Mouse (Mus musculus): Measurements from ENCODE around the gene Immt.
A peak's percentile ranks its signal among the peaks of the same experiment; 100 is the strongest.
"Not testable (repeated sequence)": the region's sequence is repeated elsewhere in the genome, so short reads cannot be mapped to it uniquely, and the experiment has no call there.

Immt gene

DNA sequence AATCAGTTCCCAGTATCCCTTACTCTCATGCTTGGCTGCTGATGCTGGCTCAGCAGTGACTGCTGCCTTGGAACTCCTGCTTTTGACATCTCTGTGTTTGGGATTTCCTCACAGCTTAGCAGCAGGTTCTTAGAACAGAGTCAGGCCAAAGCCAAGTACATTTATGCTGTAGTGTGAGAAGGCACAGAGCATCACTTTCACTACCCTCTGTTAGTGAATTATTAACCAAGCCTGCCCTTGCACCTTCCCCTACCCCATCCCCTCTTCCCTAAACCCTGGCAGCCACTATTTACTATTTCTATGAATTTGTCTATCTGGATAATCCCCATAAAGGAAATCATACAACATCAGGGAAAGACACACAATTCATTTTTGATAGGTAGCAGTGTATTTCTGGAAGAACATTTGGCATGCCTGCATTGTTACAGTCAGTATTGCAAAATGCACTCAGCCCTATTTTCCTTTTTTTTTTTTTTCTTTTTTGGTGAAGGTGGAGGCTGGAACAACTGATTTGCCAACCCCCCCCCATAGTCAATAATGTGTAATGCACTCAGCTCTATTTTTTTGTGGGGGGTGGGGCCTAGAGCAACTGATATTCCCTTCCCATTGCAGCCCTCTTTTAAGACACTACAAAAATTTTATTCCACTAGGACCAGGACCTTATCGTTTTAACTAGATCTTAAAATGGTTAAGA is 9.6 kb downstream of the Immt start:
- no peak for DNase-seq (ENCODE audit: inconsistent ontology term)

DNA sequence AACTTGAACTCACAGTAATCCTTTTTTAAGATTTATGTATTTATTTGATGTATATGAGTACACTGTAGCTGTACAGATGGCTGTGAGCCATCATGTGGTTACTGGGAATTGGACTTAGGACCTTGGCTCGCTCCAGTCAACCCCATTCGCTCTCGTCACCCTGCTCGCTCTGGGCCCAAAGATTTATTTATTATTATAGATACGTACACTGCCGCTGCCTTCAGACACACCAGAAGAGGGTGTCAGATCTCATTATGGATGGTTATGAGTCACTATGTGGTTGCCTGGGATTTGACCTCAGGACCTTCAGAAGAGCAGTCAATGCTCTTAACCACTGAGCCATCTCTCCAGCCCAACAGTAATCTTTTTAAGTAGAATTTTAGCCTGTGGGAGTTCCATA is 15.8 kb downstream of the Immt start:
- DNase-seq (ENCODE audit: inconsistent ontology term) = not testable (repeated sequence)

GRCm38 (mm10) chr6:71867751-71868150 is 36.6 kb downstream of the Immt start:
- DNase-seq (ENCODE audit: inconsistent ontology term) = no peak

DNA sequence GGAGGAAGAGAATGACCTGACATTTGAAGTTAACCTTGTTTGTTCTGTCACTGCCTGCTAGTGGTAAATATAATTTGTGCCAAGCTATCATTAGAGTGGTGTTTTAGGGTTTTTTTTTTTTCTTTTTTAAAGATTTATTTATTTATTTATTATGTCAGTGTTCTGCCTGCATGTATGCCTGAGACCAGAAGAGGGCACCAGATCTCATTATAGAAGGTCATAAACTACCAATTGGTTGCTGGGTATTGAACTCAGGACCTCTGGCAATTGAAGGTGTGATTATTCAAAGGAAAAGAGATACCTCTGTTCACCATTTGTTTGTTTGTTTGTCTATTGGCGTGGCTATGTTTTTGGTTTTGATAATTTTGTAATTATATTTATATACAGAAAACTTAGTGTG is 37.7 kb downstream of the Immt start:
- no peak for DNase-seq (ENCODE audit: inconsistent ontology term)

GRCm38 (mm10) chr6:71871396-71871795 is 40.3 kb downstream of the Immt start:
- no peak for DNase-seq (ENCODE audit: inconsistent ontology term)

GRCm38 (mm10) chr6:71877965-71878760 is 47.0 kb downstream of the Immt start:
- DNase-seq (ENCODE audit: inconsistent ontology term) = no peak

- DNase-seq (ENCODE audit: inconsistent ontology term) = no peak
Measured at GRCm38 (mm10) chr6:71893263-71893662, 62.1 kb downstream of the Immt start.

DNA sequence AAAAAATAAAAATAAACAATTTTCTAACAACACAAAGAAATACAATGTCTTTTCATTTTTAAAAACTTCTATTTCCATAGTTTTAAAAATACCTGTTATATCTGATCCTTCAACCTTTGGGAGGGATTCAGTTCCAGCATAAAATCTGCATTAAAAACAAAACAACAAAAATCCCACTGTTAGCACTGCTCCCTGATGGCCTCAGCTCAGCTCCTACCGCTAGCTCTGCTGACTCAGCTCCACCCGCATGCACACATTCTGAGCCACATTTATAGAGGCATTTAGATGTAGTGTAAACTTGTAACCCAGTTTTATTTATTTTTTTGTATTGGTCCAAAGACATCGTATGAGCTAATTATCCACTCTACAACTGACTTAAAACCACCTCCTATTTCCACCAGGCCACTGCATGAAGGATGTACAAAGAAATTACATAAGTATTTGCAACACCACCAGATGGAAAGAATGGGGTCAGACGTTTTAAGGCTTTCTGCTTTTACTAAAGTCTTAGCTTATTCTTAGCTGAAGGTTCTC is 76.6 kb downstream of the Immt start:
- DNase-seq (ENCODE audit: inconsistent ontology term) = no peak

DNA sequence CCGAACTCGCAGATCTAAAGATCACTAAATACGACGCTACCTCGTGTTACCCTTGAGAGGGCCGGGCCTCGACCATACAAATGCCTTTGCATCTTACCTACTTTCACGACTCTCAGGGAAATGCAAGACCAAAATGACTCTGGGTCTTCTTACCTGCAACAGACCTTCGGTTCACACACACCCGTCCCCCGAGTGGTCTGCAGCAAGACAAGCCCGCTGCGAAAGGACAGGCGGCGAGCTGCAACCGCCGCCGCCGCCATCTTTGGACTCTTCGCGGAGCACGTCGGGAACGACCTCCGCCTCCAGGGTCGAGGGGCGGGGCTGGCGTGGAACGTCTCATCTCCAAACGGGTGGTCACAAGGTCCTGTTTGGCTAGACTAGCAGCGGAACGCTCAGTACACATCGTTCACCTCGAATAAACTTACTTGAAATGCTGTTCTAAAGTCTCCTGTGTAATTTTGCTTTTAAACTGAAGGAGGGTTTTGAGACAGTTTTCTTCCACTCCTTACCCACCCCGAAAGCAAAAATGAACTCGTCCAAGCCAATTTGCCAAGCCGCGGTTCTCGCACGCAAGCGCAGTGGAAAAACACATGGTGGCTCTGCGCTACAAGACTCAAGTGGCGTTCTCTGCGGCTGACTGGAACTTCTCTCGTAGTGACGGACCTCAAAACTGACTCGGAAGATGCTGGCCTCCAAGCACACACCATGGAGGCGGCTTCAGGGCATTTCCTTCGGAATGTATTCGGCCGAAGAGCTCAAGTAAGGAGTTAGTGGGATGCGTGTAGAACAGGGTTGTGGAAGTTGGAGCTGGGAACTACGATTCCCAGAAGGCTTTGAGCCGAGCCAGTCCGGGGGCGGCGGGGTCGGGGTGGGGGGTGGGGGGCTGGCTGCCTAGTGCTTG is 77.6 kb downstream of the Immt start, which contains the start of the genes Ptcd3 and Polr1a:
Gene Ptcd3 (minus strand): TSS at position 270 of the 901 bp plus-strand sequence.
Gene Polr1a (plus strand): TSS at position 573 of the 901 bp plus-strand sequence.
- DNase-seq (ENCODE audit: inconsistent ontology term) = peak; percentile 96

DNA sequence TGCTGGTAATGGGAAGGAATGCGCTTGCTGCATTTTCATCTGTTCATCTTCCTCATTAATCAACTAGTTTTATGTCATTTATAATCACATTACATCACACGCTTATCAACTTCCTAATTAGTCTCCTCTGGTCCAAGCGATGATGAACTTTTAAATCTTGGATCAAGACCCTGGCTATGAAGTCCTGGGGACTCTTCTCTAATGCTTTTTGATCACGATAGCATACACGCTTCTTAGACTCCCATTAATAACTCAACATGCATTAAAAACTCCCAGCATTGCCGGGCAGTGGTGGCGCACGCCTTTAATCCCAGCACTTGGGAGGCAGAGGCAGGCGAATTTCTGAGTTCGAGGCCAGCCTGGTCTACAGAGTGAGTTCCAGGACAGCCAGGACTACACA is 78.3 kb downstream of the Immt start:
- DNase-seq (ENCODE audit: inconsistent ontology term) = no peak

DNA sequence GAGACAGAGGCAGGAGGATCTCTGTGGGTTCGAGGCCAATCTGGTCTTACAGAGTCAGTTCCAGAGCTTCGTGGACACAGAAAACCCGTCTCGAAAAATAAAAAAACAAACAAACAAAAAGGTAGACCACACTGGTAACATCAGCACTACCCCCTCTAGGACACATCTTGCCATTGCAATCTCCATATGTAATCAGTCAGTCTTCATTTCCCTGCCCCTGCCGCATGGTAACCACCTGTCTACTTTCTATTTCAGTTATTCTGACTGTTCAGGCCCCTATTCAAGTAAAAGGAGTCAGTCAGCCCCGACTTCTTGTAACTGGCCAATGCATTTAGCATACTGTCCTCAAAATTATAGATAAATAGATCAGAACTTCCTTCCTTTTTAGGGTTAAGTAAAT is 78.7 kb downstream of the Immt start:
- DNase-seq (ENCODE audit: inconsistent ontology term) = no peak

GRCm38 (mm10) chr6:71911686-71912450 is 80.7 kb downstream of the Immt start:
- no peak for DNase-seq (ENCODE audit: inconsistent ontology term)

DNA sequence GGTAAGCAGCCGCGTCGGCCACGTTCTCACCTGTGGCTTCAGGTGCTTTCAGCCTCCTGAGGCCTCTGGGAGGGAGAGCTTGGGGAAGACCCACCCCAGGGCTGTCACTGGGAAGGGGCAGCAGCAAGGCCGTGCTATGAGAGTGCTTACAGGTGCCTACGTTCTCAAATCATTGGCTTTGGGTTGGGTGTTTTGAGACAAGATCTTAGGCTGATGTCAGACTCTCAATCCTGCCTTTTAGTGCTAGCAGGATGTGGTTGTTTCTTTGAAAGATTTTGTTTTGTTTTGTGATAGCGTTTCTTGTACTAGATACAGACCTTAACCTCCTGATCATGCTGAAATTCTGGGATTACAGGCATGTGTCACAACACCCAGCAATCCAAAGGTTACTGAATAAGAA is 89.6 kb downstream of the Immt start:
- no peak for DNase-seq (ENCODE audit: inconsistent ontology term)

DNA sequence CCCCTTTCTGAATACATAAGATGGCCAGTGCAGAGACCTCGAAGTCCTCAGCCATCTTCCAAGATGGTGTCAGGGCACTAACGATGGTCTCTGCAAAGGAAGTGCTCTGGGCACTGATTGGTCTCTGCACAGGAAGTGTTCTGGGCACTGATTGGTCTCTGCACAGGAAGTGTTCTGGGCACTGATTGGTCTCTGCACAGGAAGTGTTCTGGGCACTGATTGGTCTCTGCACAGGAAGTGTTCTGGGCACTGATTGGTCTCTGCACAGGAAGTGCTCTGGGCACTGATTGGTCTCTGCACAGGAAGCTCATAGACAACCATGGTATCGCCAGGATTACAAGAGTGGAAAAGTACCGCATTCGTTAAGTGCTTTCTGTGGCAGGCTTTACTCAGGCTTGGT is 94.1 kb downstream of the Immt start:
- not testable (repeated sequence) for DNase-seq (ENCODE audit: inconsistent ontology term)
